Mouse (Mus musculus) fat pad, adult 2 months (tissue): ENCODE results near the gene Ube2c.

Source experiments
- DNase-seq: peaks from one replicate; pipeline ENCODE4 v3.0.0-alpha.2; 2011; ENCODE audit warnings: low read depth, low spot score; ENCODE audit errors: extremely low read depth

Ube2c gene

GRCm38 (mm10) chr2:164817703-164818102 is 48.0 kb downstream of the Ube2c start:
- peak; percentile 73 for DNase-seq

- no peak for DNase-seq
Observed at GRCm38 (mm10) chr2:164821060-164821459, 51.4 kb downstream of the Ube2c start.

GRCm38 (mm10) chr2:164822636-164823165 is 53.0 kb downstream of the Ube2c start, which contains the start of gene Zswim1:
Gene Zswim1 (plus strand): TSS chr2:164822686.
- peak; percentile 74 for DNase-seq

- no peak for DNase-seq
Observed at GRCm38 (mm10) chr2:164823181-164823585, 53.5 kb downstream of the Ube2c start.

- no peak for DNase-seq
Observed at GRCm38 (mm10) chr2:164823969-164824368, 54.3 kb downstream of the Ube2c start.

- no peak for DNase-seq
Observed at GRCm38 (mm10) chr2:164825521-164825920, 55.8 kb downstream of the Ube2c start.

- no peak for DNase-seq
Observed at GRCm38 (mm10) chr2:164827146-164827850, 57.6 kb downstream of the Ube2c start.
